Mouse (Mus musculus) thymus, postnatal 0 days (tissue): ENCODE measurements at regions not wholly inside any gene's neighbourhood (a gene's known extent, or its start where the extent isn't known, plus 50 kb on each side); places are given as distances from the start of the nearest gene placed in this dataset.
"Not testable (repeated sequence)": the region's sequence is repeated elsewhere in the genome, so short reads cannot be mapped to it uniquely, and the experiment has no call there.

Source experiments
- DNase-seq: peaks from one replicate; pipeline ENCODE4 v3.0.0-alpha.2; 2015; ENCODE audit warnings: low spot score

DNA sequence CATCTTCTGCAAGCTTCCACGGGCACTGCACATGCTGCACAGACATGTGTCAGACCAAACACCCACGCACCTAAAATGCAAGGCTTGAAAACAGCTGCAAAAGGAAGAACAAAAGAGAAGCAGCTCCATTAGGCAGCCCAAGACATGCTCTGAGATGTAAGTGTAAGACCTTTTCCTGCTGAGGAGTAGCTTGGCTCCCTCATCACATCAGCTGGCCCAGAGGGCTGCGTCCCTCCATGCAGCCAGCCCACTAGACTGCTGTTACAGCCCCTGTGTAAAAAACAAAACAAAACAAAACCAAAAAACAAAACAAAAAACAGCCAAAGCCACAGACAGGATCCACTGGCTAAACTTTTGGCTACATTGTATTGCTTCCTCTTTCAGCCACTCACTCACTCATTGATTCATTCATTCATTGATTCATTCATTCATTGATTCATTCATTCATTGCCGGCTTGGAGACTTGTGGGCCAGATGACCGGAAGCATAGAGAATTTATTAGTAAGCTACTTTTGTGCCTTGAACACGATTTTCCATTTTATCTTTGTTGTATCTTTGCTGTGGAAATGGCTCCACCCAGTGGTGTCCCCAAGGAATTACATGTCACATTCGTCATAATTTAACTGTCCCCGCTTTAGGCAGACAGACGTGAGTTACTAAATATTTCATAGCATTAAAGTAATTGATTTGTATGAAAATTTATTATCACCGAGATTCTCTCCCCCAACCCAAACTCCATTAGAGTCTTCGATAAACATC, 133.7 kb upstream of the Dapk1 start:
- peak; percentile 56 for DNase-seq

DNA sequence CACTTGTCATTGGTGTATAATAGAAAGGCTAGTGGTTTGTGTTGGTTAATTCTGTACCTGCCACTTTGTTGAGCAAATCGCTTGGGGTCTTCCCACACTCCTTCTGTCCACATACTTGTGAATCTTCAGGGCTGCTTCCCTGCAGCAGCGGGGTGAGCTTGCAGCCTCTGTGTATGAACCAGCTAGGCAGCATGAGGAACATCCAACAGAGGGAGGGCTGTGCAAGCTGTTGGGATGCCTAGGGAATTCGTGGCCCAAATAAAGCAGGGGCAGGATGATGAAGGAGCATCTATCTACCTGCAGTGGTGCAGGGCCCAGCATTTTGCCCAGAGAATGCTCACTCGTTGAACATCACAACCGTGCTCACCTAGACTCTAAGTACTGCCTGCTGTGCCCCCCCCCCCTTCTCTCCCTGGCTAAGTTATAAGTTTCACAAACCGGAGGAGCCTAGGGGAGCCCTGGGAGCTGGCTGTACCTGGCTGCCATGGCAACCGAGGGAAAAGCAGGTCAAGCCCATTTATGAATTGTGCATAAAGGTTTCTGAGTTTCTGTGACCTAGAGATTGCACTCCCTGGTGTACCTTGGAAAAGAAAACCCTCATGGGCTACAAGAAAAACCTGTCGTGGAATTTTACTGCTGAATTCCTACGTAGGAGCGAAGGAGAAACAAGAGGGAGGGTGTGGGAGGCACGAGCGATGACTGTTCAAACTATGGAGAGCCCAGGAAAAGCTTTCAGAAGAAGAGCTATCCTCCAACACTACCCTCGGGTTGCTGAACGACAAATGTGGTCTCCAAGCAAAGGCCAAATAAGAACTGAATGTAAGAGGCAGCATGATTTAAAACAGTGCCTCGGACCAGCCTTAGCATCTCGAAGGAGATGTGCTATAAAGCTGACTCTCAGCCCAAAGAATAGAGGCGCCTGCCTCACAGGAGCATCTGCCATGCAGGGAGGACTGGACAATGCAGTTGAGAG, 131.0 kb upstream of the Dapk1 start:
- no peak for DNase-seq

DNA sequence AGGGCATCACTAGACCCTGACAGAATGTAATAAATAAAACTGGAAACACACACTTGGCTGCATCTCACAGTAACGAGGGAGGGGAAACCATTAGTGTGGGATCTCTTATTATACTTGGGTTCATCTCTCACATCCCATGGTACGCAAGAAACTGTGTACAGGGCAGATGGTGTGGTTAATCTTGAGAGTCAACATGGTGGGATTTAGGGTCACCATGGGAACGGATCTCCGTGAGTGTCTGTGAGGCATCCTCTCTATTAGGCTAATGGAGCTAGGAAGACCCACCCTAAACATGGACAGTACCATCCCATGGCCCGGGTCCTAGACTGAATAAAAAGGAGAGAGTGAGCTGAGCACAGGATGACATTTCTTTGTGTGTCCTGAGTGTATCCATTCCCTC, 130.1 kb upstream of the Dapk1 start:
- no peak for DNase-seq

DNA sequence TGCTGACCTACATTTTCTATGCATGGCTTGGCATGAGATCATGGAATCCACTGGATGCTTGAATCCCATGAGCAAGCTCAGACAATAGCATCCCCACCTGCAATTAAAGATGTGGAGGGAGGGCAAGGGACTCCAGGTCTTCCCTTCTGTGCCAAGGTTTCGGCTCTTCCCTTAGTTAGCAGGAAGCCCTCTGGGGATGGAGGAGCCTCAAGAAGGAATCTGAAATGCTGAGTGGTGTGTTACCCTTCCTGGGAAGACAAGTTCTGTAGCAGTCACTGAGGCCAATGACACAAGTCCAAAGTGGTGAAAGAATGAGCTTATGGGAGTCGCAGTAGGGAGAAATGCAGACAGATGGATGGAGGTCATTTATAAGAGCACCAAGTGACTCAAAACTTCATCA, 125.4 kb upstream of the Dapk1 start:
- DNase-seq: no peak

DNA sequence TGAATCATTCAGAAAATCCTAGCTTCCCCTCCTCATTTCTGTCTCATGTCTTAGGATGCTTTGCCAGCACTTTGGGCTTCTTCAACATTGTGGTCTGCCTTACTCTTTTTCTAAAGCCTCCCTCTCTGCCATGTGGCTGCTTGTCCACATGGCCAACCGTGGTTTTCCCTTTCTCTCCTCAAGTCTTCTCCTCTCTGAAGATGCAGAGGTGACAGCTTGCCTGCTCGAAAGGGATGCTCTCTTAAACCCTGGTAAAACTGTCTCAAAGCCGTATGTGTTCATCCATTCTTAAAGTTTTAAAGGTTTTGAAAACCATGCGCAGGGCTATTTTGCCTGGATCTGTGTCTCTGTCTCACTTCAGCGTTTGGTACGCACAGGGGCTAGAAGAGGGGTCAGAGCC, 123.4 kb upstream of the Dapk1 start:
- no peak for DNase-seq

DNA sequence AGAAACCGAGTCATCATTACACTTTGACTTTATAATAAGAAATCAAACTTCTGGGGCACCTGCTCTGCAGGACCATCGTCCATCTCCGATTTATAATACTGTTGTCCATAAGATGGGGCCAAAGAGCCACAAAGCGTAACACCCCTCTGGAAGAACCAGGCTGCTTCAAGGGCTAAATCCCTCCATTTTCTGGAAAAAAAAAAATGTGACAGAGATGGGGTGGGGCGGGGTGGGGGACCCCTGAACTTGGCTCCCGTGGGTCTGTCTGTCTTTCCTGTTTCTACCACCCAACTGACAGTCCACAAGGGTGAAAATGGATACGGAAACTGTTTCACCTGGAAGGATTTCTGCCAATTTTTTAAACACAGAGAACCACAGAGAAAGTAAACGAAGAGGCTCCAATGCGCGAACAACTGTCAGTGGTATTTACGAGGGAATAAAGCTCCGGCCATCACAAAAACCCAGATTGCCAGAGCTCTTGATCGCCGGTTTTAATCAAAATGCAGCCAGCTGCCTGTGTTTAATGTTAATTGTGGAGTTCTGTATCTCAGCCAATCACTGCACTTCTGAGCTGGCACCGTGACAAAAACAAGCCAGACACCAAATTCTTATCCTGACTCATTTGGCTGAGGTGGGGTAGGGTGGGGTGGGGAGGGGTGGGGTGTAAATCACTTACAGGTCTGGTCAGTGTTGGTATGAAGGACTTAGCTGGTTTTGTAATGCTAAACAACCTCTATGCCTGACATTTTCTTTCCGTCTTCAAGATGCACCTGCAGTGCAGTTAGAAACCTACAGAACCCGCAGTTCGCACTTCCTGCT, 122.5 kb upstream of the Dapk1 start:
- peak; percentile 33 for DNase-seq

DNA sequence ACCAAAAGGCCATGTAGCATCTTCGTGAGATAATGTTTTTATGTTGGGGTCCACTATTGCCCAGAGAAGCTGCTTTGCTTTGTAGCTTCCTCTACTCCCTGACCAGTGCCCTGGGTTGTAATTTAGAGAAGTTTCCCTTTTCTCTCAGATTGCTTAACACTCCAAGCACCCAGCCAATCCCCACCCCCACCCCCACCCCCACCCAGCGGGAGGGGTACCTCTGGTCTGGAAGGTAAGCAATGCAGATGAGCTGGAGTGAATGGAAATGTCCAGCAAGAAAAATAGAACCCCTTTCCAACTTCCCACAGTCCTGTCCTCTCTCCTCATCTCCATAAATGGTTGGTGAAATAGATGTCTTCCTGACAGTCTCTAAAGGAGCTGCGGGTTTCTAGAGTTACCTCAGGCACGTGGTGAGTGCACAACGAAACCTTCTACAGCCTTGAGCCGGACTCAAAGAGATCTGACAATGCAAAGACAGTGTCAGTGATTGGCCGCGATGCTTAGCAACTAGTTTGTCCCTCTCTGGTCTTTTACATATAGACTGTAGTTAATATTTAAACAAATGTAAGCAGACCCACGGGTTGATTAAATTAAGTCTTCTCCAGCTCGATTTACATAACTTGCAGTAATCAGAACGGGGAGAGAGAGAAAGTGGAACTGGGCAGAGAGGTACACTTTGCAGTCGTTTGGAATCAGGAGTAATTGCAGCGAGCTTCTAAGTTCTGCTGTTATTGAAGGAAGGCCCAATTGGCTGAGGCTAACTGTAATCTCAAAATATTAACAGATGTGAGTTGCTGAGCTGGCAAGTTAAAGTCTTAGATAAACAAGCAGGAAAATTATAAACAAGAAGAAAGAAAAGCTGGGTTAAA, 121.7 kb upstream of the Dapk1 start:
- DNase-seq: no peak

DNA sequence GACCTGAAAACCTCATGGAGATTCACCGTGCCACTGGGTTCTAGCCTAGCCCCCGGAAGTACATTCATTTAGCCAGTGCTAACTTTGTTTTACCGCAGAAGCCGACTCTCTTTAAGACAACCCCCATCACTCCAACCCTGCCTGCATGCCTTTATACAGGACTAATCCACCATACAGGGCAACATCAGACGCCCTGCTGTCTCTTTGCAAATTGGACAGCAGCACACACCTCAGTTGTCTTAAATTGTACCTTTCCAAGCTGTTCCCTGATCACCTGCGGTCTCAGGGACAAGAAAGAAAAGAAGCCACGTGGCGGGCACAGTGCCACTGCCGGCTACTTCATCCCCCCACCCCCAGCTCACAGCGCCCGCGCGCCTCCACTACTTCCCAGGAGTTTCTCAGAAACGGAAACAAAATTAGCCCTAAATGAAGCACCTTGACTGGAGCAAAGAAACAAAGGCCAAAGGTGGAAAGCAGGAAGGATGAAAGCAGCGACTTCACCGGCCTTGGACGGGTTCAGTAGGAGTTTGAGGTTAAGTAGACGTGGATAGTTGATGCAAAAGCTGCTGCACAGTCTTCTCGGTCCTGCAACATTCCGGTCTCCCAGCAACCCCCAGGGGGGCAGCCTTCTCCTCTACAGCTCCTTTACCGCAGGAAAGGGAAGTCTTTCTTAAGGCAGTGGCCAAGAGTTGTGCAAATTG, 120.9 kb upstream of the Dapk1 start:
- peak; percentile 36 for DNase-seq

DNA sequence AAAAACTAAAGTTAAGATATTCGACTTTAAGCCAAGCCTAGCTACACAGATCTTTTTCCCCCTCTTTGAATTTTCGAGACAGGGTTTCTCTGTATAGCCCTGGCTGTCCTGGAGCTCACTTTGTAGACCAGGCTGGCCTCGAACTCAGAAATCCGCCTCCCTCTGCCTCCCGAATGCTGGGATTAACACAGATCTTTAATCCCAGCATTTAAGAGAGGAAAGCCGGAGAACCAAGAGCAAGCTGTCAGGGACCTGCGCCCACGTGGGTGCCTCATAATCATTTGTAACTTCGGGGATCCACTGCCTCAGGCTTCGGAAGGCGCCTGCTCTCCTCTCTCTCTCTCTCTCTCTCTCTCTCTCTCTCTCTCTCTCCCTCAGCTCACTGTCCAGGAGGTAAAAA, 120.3 kb upstream of the Dapk1 start:
- DNase-seq: not testable (repeated sequence)

DNA sequence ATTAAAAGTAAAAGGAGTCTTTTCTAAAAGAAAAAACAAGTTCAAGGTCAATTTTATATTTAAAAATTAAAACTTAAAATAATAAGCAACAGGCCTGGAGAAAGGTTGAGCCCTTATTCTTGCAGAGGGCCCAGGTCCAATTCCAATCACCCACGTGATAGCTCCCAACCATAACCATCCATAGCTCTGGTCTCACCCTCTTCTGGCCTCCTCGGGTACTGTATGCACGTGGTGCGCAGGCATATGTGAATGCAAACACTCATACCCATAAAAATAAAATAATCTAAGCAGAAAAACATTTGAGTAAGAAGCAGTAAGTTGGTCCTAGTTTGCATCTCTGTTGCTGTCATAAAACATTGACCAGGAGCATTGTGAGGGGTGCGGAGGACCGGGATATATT, 119.8 kb upstream of the Dapk1 start:
- DNase-seq: no peak

DNA sequence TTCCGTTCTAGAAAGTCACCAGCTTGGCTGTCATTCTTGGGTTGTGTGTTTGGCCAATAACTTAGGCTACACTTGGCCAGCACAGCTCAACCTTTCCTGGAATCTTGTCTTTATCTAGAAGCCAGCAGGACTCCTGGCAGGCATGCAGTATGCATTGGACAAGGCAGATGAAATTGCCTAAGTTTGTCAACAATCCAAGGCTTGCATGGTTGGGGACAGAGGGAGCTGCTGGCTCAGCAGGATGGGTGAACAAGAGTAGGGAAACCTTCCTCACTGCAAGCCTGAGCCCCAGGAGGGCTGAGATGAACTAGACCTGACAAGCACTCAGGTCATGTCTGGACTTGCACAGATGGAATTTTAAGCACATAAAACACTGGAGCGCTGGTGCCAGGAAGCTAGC, 115.6 kb upstream of the Dapk1 start:
- DNase-seq: no peak

DNA sequence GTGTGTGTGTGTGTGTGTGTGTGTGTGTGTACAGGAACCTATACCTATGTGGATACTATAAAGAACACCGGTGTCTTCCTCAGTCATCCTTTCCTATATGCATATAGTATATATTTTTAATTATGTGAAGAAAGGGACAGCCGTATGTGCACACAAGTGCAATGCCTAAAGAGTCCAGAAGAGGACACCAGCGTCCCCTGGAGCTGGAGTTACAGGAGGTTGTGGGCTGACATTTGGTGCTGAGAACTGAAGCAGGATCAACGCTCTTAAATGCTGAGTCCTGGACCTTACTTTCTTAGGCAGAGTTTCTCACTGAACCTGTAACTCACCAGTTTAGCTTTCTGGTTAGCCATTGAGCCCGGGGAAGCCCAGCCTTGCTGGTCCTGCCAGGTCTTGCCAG, 114.9 kb upstream of the Dapk1 start:
- no peak for DNase-seq

DNA sequence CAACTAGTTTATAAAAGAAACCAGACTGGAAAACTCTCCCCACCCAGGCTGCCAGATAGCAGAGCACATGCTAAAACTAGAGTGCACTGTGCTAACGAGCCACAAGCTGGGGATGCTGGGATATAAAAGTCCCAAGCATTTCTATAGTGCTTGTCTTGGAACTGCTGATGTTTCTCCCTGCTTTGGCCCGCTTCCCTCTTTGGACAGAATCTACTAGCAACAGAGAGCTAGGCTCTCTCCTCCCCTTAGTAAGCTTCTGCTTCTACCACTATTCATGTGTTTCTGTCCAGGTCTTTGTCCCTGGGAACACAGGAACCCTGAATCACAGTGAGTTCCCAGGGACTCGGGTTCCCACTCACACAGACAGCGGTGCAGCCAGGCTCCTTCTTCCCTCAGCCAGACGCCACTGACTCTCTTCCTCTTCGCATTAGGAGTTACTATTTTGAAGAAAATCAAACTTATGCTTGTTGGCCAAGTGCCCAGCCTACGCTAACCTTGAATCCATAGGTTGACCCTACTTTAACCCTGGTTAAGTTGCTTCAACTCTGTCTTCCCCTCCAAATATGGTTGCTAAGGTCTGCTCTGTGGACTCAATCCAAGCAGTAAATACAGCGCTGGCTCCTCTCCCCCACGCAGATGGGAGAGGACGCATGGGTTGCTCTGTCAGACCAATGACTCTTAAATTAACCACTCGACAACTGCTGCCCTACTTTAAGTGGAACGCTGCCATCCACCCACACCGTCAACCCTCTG, 113.4 kb upstream of the Dapk1 start:
- no peak for DNase-seq

DNA sequence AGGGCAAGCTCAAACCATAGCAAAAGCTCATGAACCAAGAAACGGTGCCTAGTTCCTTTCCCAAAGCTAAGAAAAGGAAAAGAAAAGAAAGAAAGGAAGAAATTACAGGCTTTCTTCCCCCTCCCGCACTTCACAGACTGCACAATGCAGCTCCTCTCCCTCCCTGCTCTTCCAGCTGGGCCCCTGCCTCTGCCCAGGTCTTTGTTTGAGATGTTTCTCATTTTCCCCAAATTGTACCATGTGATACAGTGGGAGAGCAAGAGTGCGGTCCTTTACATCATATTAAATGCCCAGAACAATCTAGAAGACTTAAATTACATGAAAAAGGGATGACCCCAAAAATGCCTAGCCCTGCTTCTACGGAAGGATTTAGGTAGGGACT, 112.9 kb upstream of the Dapk1 start:
- no peak for DNase-seq

DNA sequence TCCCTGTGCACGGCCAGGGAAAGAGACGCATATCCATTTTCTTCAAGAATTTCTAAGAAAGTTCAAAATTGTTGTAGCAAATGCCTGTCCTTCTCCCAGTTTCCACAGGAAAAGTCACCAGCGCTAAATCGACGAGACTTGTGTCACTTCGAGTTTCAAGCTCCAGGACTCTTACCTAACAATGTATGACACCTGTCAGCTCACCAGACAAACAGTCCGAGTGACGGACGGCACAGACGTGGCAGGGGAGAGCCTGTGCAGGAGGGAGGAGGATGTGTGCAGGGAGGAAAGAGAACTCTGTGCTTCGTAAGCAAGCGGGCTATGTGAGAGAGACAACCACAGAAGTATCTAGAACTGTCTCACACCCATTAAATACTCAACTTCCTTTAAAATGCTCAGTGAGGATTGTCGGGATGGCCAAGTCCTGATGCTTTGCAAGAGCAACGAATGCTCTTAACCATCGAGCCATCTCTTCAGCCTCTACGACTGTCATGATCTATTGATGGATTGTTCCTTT, 109.7 kb upstream of the Dapk1 start:
- DNase-seq: no peak

DNA sequence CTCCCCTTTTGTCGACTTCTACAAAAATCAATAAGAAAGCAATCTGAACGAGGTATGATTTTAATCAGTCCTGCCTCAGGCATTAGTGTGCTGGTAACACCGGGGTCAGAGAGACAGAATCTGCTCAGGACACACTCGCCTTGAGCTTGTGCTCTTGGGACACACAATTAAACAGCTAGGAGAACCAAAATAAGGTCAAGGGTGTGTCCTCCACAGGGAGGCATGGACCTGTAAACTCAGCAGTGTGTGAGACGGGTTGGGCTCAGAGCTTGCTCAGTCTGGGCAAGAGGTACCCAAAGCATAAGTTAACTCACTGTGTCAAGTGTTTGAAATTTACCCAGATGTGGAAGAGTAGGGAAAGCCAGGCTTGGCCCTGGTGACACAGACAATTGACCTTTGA, 107.9 kb upstream of the Dapk1 start:
- no peak for DNase-seq

DNA sequence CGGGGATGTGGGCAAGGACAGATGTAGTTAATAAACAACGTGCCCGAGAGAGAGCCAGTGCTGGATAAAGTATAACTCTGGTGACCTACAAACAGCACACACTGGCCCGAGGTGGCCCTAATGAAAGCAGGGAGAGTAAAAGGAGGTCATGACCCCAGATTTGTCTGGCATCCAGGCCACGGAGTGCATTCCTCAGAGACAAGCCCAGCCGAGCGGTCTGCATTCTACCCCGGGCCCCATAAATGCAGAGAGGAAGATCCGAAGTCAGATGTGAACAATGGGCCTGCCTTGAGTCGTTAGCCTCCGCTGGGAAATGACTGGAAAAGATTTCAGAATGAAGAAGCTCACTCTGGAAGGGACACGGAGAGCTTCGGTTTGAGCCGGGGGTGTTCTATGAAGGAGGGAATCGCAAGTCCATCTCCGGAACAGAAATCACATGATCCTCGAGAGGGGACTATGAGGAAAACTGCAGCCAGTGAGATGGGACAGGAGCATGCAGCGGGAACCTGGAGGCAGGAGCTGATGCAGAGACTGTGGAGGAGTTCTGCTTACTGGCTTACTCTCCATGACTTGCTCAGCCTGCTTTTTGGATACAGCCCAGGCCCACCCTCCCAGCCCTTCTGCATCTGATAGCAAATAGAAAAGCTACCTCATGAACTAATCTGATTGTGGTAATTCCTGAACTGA, 103.9 kb upstream of the Dapk1 start:
- DNase-seq: no peak

DNA sequence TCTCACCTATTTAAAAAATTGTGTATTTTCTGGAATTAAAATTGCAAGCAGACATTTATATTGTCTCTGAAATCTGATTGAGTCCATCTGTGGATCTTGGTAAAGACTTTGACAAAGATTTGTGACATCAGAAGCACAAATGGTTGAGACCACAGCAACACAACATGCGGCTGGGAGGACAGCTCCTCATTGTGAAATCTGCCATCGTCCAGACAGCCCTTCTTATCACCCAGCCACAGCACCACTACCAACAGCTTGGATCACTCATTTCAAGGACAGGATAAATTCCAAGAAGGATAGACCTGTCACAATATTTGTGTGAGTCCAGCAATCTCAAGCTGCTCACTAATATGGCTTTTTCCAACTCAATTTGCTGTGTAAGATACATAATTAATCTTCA, 97.6 kb upstream of the Dapk1 start:
- no peak for DNase-seq

DNA sequence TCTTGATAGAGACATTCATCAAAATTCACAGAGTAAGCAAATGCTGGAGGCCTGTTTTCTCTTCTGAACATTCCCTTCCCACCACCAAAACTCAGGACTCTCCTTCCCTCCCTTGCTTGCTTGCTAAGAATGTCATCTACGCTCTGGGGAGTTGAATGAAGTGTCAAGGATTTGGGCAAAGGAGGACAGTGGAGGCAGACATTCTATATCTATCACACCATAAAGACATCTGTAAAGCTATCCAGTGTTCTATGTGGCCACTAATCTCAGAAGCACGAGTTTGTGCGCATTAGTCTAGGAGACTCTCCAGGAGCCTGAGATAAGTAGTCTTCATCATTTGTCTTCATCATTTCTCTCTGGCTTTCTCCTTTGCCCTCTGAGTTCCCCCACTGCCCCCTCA, 94.1 kb upstream of the Dapk1 start:
- no peak for DNase-seq
